Mouse (Mus musculus) hindbrain, embryonic 10.5 days (tissue): ENCODE measurements at regions not wholly inside any gene's neighbourhood (a gene's known extent, or its start where the extent isn't known, plus 50 kb on each side); places are given as distances from the start of the nearest gene placed in this dataset.

ENCODE experiments used
- DNase-seq: peaks from one replicate; pipeline ENCODE4 v3.0.0-alpha.2; 2017; ENCODE audit warnings: low spot score
- H3K27ac ChIP-seq: fragments of 300-500 bp; sonication (generic); 2 replicates; pipeline ENCODE4 v1.5.1; 2016; ENCODE audit warnings: mild to moderate bottlenecking, moderate library complexity
- H3K27me3 ChIP-seq: fragments of 300-500 bp; sonication (generic); 2 replicates; pipeline ENCODE4 v1.6.1; 2016; ENCODE audit warnings: mild to moderate bottlenecking; ENCODE audit not compliant: poor library complexity, insufficient read depth, severe bottlenecking
- H3K36me3 ChIP-seq: fragments of 300-500 bp; sonication (generic); 2 replicates; pipeline ENCODE4 v1.6.1; 2016; ENCODE audit warnings: mild to moderate bottlenecking, moderate library complexity
- H3K4me1 ChIP-seq: fragments of 300-500 bp; sonication (generic); replicated peaks from 2 replicates; pipeline ENCODE4 v1.6.1; 2016; ENCODE audit warnings: mild to moderate bottlenecking
- H3K4me3 ChIP-seq: fragments of 300-500 bp; sonication (generic); 2 replicates; pipeline ENCODE4 v1.5.1; 2016; ENCODE audit warnings: mild to moderate bottlenecking, moderate library complexity
- H3K9me3 ChIP-seq: fragments of 300-500 bp; sonication (generic); 2 replicates; pipeline ENCODE4 v1.6.1; 2016; ENCODE audit warnings: mild to moderate bottlenecking, moderate library complexity
- WGBS: fragments of 180-500 bp; shearing (Covaris S2); methylation state at CpG from one replicate; pipeline ENCODE4 v1.1.7; 2016; 5-methylcytosine and 5-hydroxymethylcytosine counted together

- no peaks in the 10 kb centered on the region for H3K4me1 ChIP-seq
- peaks cover 3% of the 10 kb centered on the region; the same call in 1 of the 2 replicates for H3K9me3 ChIP-seq
- H3K27me3 ChIP-seq = no peaks in the 10 kb centered on the region
- no peak for DNase-seq
- H3K4me3 ChIP-seq = no peak overlapping the region
- no peaks in the 10 kb centered on the region for H3K36me3 ChIP-seq
- H3K27ac ChIP-seq = no peak overlapping the region
- WGBS = 75% methylated on average over 5 of the region's 5 CpGs
These were observed 542.5 kb upstream of the Map3k7 start for GRCm38 (mm10) chr4:31421386-31421785.

- no peaks in the 10 kb centered on the region for H3K27me3 ChIP-seq
- WGBS = 79% methylated on average over 7 of the region's 7 CpGs
- H3K9me3 ChIP-seq = no peaks in the 10 kb centered on the region
- no peak for DNase-seq
- no peaks in the 10 kb centered on the region for H3K36me3 ChIP-seq
- no peaks in the 10 kb centered on the region for H3K4me1 ChIP-seq
- no peak overlapping the region for H3K27ac ChIP-seq
- H3K4me3 ChIP-seq = no peak overlapping the region
These were observed 538.8 kb upstream of the Map3k7 start for GRCm38 (mm10) chr4:31425135-31425534.

GRCm38 (mm10) chr4:31425716-31426115, 538.2 kb upstream of the Map3k7 start:
- Histone ChIP-seq H3K4me3 (no peak overlapping the region), H3K4me1 (no peaks in the 10 kb centered on the region), H3K36me3 (no peaks in the 10 kb centered on the region), H3K27ac (no peak overlapping the region), H3K27me3 (no peaks in the 10 kb centered on the region), H3K9me3 (no peaks in the 10 kb centered on the region)
- 87% methylated on average over 4 of the region's 4 CpGs for WGBS
- no peak for DNase-seq

- DNase-seq = no peak
- H3K36me3 ChIP-seq = no peaks in the 10 kb centered on the region
- H3K9me3 ChIP-seq = no peaks in the 10 kb centered on the region
- H3K4me1 ChIP-seq = no peaks in the 10 kb centered on the region
- no peak overlapping the region for H3K4me3 ChIP-seq
- H3K27me3 ChIP-seq = no peaks in the 10 kb centered on the region
- H3K27ac ChIP-seq = no peak overlapping the region
- WGBS = 82% methylated on average over 7 of the region's 7 CpGs
These were observed 537.5 kb upstream of the Map3k7 start for GRCm38 (mm10) chr4:31426169-31427030.

- Histone ChIP-seq H3K4me3 (no peak overlapping the region), H3K4me1 (no peaks in the 10 kb centered on the region), H3K9me3 (no peaks in the 10 kb centered on the region), H3K27ac (no peak overlapping the region), H3K27me3 (no peaks in the 10 kb centered on the region), H3K36me3 (no peaks in the 10 kb centered on the region)
- DNase-seq = no peak
- WGBS = 92% methylated on average over 7 of the region's 7 CpGs
These were observed 530.0 kb upstream of the Map3k7 start for GRCm38 (mm10) chr4:31433943-31434342.

GRCm38 (mm10) chr4:31454898-31455297, 509.0 kb upstream of the Map3k7 start:
- no peaks in the 10 kb centered on the region; the same call in 1 of the 2 replicates for H3K9me3 ChIP-seq

GRCm38 (mm10) chr4:31455466-31455865, 508.4 kb upstream of the Map3k7 start:
- 79% methylated on average over 4 of the region's 4 CpGs for WGBS
- no peak overlapping the region for H3K27ac ChIP-seq
- H3K9me3 ChIP-seq = no peaks in the 10 kb centered on the region
- no peaks in the 10 kb centered on the region for H3K27me3 ChIP-seq
- no peak overlapping the region for H3K4me3 ChIP-seq
- no peak for DNase-seq
- 0 out of 2 replicates have a peak, but pooled peaks cover 2% of the 10 kb centered on the region for H3K4me1 ChIP-seq
- H3K36me3 ChIP-seq = no peaks in the 10 kb centered on the region

More at GRCm38 (mm10) chr4:31454898-31455297, 509.0 kb upstream of the Map3k7 start:
- Histone ChIP-seq H3K36me3 (no peaks in the 10 kb centered on the region), H3K4me1 (0 out of 2 replicates have a peak, but pooled peaks cover 2% of the 10 kb centered on the region), H3K27me3 (no peaks in the 10 kb centered on the region), H3K27ac (no peak overlapping the region), H3K4me3 (no peak overlapping the region)
- WGBS = 81% methylated on average over 7 of the region's 7 CpGs
- DNase-seq = no peak

GRCm38 (mm10) chr4:31462456-31462855, 501.4 kb upstream of the Map3k7 start:
- 88% methylated on average over 4 of the region's 4 CpGs for WGBS
- no peaks in the 10 kb centered on the region for H3K27me3 ChIP-seq
- no peak overlapping the region for H3K4me3 ChIP-seq
- no peak for DNase-seq
- H3K36me3 ChIP-seq = no peaks in the 10 kb centered on the region
- H3K27ac ChIP-seq = no peak overlapping the region
- 0 out of 2 replicates have a peak, but pooled peaks cover under 1% of the 10 kb centered on the region for H3K4me1 ChIP-seq
- no peaks in the 10 kb centered on the region for H3K9me3 ChIP-seq

- 87% methylated on average over 5 of the region's 5 CpGs for WGBS
- Histone ChIP-seq H3K4me1 (no peaks in the 10 kb centered on the region), H3K36me3 (no peaks in the 10 kb centered on the region), H3K4me3 (no peak overlapping the region), H3K9me3 (no peaks in the 10 kb centered on the region), H3K27ac (no peak overlapping the region), H3K27me3 (no peaks in the 10 kb centered on the region)
- no peak for DNase-seq
These were observed 500.7 kb upstream of the Map3k7 start for GRCm38 (mm10) chr4:31463130-31463698.

GRCm38 (mm10) chr4:31468306-31468705, 495.6 kb upstream of the Map3k7 start:
- Histone ChIP-seq H3K9me3 (no peaks in the 10 kb centered on the region), H3K27me3 (no peaks in the 10 kb centered on the region), H3K4me3 (no peak overlapping the region), H3K4me1 (no peaks in the 10 kb centered on the region), H3K36me3 (no peaks in the 10 kb centered on the region), H3K27ac (no peak overlapping the region)
- no peak for DNase-seq
- 87% methylated on average over 9 of the region's 9 CpGs for WGBS

- Histone ChIP-seq H3K4me1 (no peaks in the 10 kb centered on the region), H3K9me3 (no peaks in the 10 kb centered on the region), H3K36me3 (no peaks in the 10 kb centered on the region), H3K27ac (no peak overlapping the region), H3K4me3 (no peak overlapping the region), H3K27me3 (no peaks in the 10 kb centered on the region)
- 83% methylated on average over 4 of the region's 4 CpGs for WGBS
- no peak for DNase-seq
These were observed 494.1 kb upstream of the Map3k7 start for GRCm38 (mm10) chr4:31469803-31470202.

- no peak overlapping the region for H3K27ac ChIP-seq
- H3K36me3 ChIP-seq = no peaks in the 10 kb centered on the region
- H3K9me3 ChIP-seq = no peaks in the 10 kb centered on the region
- H3K4me1 ChIP-seq = no peaks in the 10 kb centered on the region; the same call in 1 of the 2 replicates
- H3K4me3 ChIP-seq = no peak overlapping the region
- WGBS = 91% methylated on average over 3 of the region's 3 CpGs
- H3K27me3 ChIP-seq = no peaks in the 10 kb centered on the region
- no peak for DNase-seq
These were observed 471.4 kb upstream of the Map3k7 start for GRCm38 (mm10) chr4:31492535-31492934.

- no peak overlapping the region for H3K27ac ChIP-seq
- no peaks in the 10 kb centered on the region; the same call in 1 of the 2 replicates for H3K4me1 ChIP-seq
- no peak for DNase-seq
- H3K36me3 ChIP-seq = no peaks in the 10 kb centered on the region
- H3K9me3 ChIP-seq = no peaks in the 10 kb centered on the region
- whole genome bisulfite sequencing = 77% methylated on average over 3 of the region's 3 CpGs
- no peak overlapping the region for H3K4me3 ChIP-seq
- H3K27me3 ChIP-seq = no peaks in the 10 kb centered on the region
These were observed 470.8 kb upstream of the Map3k7 start for GRCm38 (mm10) chr4:31493087-31493511.
